Mouse (Mus musculus): ENCODE results near the gene Tdo2. TPM values are rescaled to one million over a fixed set of nuclear protein-coding genes. Genes with fewer than 3 reads are reported as not detected.

Tdo2 gene
- total RNA-seq, 1 experiment from 2014 or later = not detected

Other genes starting within 250 kb of the Tdo2 start
- 15.5 and 15.6 TPM in 2 replicates for gene Ctso, start 43.6 kb downstream of the Tdo2 start, total RNA-seq (2017)
- gene Asic5, start 6.1 kb upstream of the Tdo2 start, total RNA-seq (2017) = not detected in 2 replicates
- gene Gucy1b1, start 98.5 kb upstream of the Tdo2 start, total RNA-seq (2017) = 0.87 and 2.0 TPM in 2 replicates
- gene Gucy1a1, start 169.6 kb upstream of the Tdo2 start, total RNA-seq (2017) = 3.0 and 4.5 TPM in 2 replicates

Data from common myeloid progenitor, adult 5-6 weeks (primary cell).